Mouse (Mus musculus): ENCODE measurements around the gene Ms4a6c. TPM values are rescaled to one million over a fixed set of nuclear protein-coding genes. Genes with fewer than 3 reads are reported as not detected.

Gene Ms4a6c
- total and polyA plus RNA-seq, 3 experiments, result not detected

GRCm38 (mm10) chr19:11500796-11501195, 31.6 kb downstream of the Ms4a6c start:
- H3K4me3 ChIP-seq (ENCODE audit: control insufficient read depth in 1 of 2, insufficient read depth in 1 of 2, low read depth in 2 of 2, low read length in 2 of 2), result no peak overlapping the region
- no peak for TF ChIP-seq POLR2AphosphoS2 (IDR thresholded peaks at IDR 0.05; ENCODE audit: low read length)
- TF ChIP-seq TBP (IDR thresholded peaks at IDR 0.05; ENCODE audit: low read depth, low read length), result no peak
- no peak for TF ChIP-seq ELF1 (IDR thresholded peaks at IDR 0.05; ENCODE audit: low read depth, low read length)
- no peak for TF ChIP-seq GATA1 (IDR thresholded peaks at IDR 0.05; ENCODE audit: low read depth, low read length)
- TF ChIP-seq USF2 (IDR thresholded peaks at IDR 0.05; ENCODE audit: borderline replicate concordance in 1 of 2, insufficient read depth in 1 of 2, low read depth in 1 of 2, low read length in 2 of 2), result no peak
- TF ChIP-seq NELFE (IDR thresholded peaks at IDR 0.05; ENCODE audit: low read depth, low read length), result no peak
- no peak for TF ChIP-seq ZNF384 (IDR thresholded peaks at IDR 0.05; ENCODE audit: low read depth, low read length)
- DNase-seq (ENCODE audit: low read depth, low spot score), result no peak
- no peaks in the 10 kb centered on the region for H3K36me3 ChIP-seq (ENCODE audit: control insufficient read depth in 1 of 2, insufficient read depth in 2 of 2, low read length in 2 of 2)
- no peaks in the 10 kb centered on the region for H3K9me3 ChIP-seq (replicated peaks; ENCODE audit: insufficient read depth, low read length)
- H3K9ac ChIP-seq (ENCODE audit: control insufficient read depth, low read depth, low read length, poor library complexity, severe bottlenecking), result no peak overlapping the region
- no peaks in the 10 kb centered on the region for H3K79me2 ChIP-seq (ENCODE audit: control insufficient read depth, insufficient read depth, low read length, poor library complexity)
- no peak overlapping the region for H3K27ac ChIP-seq (ENCODE audit: control insufficient read depth, low read depth, low read length)
- peaks cover 0 to 7% of the 10 kb centered on the region in 2 experiments; a peak in 3 of 4 replicates for H3K27me3 ChIP-seq (ENCODE audit: control insufficient read depth in 1 of 2, insufficient read depth in 2 of 2, low read length in 2 of 2)
- H3K4me1 ChIP-seq (ENCODE audit: control insufficient read depth in 1 of 2, insufficient read depth in 2 of 2, low read length in 2 of 2), result no peaks in the 10 kb centered on the region

GRCm38 (mm10) chr19:11501326-11501725, 32.2 kb downstream of the Ms4a6c start:
- H3K4me3 ChIP-seq (ENCODE audit: control insufficient read depth in 1 of 2, insufficient read depth in 1 of 2, low read depth in 2 of 2, low read length in 2 of 2), result no peak overlapping the region
- no peaks in the 10 kb centered on the region for H3K36me3 ChIP-seq (ENCODE audit: control insufficient read depth in 1 of 2, insufficient read depth in 2 of 2, low read length in 2 of 2)
- TF ChIP-seq BHLHE40 (IDR thresholded peaks at IDR 0.05; ENCODE audit: borderline replicate concordance, low read depth, low read length) (no peak), JUND (IDR thresholded peaks at IDR 0.05; ENCODE audit: low read depth, low read length) (no peak), ZNF384 (IDR thresholded peaks at IDR 0.05; ENCODE audit: low read depth, low read length) (no peak), NELFE (IDR thresholded peaks at IDR 0.05; ENCODE audit: low read depth, low read length) (no peak), ZKSCAN1 (IDR thresholded peaks at IDR 0.05; ENCODE audit: low read depth, low read length) (no peak), UBTF (IDR thresholded peaks at IDR 0.05; ENCODE audit: borderline replicate concordance, insufficient read depth, low read depth, low read length) (no peak), SIN3A (IDR thresholded peaks at IDR 0.05; ENCODE audit: low read length) (no peak), CHD2 (IDR thresholded peaks at IDR 0.05; ENCODE audit: low read length) (no peak), MAX (IDR thresholded peaks at IDR 0.05; ENCODE audit: low read length) (no peak), ETS1 (IDR thresholded peaks at IDR 0.05; ENCODE audit: low read depth, low read length) (no peak), MYC (IDR thresholded peaks at IDR 0.05; ENCODE audit: low read depth, low read length) (no peak), SMC3 (IDR thresholded peaks at IDR 0.05; ENCODE audit: low read depth, low read length) (no peak), USF1 (IDR thresholded peaks at IDR 0.05; ENCODE audit: low read depth, low read length) (no peak)
- H3K27ac ChIP-seq (ENCODE audit: control insufficient read depth, low read depth, low read length), result no peak overlapping the region
- H3K4me1 ChIP-seq (ENCODE audit: control insufficient read depth in 1 of 2, insufficient read depth in 2 of 2, low read length in 2 of 2), result no peaks in the 10 kb centered on the region
- H3K79me2 ChIP-seq (ENCODE audit: control insufficient read depth, insufficient read depth, low read length, poor library complexity), result no peaks in the 10 kb centered on the region
- H3K9me3 ChIP-seq (replicated peaks; ENCODE audit: insufficient read depth, low read length), result no peaks in the 10 kb centered on the region
- no peak overlapping the region for H3K9ac ChIP-seq (ENCODE audit: control insufficient read depth, low read depth, low read length, poor library complexity, severe bottlenecking)
- no peak for DNase-seq (ENCODE audit: low read depth, low spot score)
- peaks cover 0 to 7% of the 10 kb centered on the region in 2 experiments; a peak in 3 of 4 replicates for H3K27me3 ChIP-seq (ENCODE audit: control insufficient read depth in 1 of 2, insufficient read depth in 2 of 2, low read length in 2 of 2)
